Mouse (Mus musculus) v-Abl transformed pro-B cells (cell line): ENCODE data around the gene Ccnf.

Experiments
- in situ Hi-C, 2 experiments: fragments of 400-800 bp; cut with MboI; formaldehyde crosslinking; loops; one replicate each; pipeline ENCODE4 v1.15.1; 2025; ENCODE audit not compliant: unreplicated experiment in 2 of 2

The Ccnf gene

DNA sequence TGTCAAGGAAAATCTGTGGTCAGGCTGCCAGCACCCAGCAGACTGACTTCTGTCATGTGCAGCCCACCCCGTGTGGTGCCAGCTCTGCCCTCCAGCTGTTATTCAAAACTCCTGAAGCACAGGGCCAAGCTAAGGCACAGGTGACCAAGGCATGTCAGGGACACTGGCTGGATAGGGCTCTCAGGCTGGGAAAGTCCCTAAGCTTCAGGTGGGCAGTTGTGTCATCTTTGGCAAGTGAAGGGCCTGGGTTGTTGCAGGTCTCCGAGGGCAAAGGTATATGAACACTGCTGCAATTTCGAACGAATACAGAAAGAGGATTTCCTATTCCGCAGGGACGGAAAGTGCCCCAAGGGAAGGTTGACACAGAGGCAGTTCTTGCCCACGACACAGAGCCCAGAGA lies 46.4 kb downstream of the Ccnf start:
- in situ Hi-C loops = no loop called here

DNA sequence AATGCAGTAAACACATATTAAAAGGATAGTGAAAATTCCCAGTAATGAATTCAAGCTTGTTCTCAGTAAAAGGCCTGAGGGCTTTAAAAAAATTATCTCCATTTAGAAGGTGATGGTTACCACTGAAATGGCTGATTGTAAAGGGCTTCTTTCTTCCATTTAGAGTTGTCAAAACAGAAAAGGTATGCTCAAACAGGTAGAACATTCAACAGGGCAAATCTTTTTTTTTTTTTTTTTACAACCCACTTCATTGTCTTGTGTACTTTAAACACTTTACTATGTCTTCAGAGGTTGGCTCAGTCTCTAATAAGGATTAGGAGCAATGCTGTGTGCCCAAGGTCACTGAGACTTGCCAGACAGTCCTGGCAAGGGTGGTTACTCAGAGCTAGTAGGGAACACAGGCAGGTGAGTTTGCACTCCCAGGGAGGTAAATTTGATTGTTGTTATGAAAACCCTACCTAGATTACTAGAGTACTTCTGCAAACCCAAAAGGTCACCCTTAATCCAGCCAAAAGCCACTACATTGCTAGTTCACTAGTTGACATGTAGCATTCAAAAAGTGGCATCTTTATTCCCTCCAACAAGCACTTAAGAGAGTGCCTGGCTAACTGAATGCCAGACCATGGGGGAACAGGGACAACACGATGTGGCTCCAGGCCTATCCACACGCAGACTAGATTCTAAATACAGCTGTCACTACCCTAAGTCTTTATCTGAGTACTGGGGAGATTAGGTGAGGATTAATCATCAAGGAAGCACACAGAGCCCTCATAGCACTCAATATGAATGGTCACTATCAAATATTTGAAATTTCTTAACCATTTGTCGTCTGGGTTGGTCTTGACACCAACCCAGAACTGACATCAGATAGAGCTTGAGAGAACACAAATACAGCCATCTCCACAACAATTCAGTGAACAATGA lies 47.4 kb downstream of the Ccnf start:
- in situ Hi-C loops = no loop called here

DNA sequence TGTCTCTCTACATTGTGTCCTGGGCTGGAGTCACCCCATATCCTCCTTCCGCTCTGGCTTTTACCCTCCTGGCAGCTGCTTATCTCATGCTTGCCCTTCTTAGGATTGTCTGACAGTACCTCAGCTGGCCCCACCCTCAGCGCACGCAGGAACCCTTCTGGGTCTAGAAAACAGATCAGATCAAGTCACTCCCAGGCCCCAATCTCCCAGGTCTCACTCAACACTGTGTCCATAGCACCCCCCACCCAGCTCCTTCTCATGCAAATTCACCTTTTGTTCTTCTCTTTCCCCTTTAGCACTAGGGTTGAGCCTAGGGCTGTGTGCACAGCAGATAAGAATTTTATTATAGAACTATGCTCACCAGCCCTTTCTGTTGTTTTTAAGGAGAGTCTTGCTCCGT lies 48.2 kb downstream of the Ccnf start:
- in situ Hi-C loops = no loop called here

DNA sequence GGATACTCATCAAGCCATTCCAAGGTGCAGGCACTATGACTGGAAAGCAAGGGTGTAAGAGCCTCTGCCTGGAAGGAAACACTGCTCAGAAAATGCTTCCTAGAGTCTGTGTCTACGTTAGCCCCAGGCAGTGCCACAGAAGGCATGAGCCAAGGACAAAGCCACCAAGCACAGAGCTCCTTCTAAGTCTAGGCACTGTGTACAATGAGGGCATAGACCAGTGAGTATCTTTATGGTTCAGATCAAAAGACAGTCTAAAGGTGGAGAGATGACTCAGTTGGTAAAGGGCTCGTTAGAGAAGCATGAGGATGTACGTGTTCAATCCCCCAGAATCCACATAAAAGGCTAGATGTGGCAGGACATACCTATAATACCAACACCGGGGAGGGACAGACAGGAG lies 50.2 kb downstream of the Ccnf start:
- in situ Hi-C loops = no loop called here

DNA sequence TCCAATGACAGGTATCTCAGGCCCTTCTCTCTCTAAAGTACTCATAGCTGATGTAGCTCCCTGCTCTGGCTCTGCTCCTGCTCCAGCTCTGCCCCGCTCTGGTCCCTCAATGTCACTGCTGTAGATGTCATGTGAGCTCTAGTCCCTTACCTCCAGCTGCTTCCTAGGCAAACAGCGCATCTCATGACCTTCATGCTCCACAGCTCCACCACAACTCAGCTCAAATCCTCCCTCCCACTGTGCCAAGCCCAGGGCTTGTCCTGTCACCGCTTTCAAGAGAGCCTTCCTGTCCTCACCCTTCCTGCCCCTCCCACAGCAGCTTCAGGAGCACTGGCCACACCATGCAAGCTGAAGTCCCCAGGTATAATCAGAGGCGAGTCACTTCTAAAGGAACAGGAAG lies 51.5 kb downstream of the Ccnf start:
- in situ Hi-C loops = no loop called here

DNA sequence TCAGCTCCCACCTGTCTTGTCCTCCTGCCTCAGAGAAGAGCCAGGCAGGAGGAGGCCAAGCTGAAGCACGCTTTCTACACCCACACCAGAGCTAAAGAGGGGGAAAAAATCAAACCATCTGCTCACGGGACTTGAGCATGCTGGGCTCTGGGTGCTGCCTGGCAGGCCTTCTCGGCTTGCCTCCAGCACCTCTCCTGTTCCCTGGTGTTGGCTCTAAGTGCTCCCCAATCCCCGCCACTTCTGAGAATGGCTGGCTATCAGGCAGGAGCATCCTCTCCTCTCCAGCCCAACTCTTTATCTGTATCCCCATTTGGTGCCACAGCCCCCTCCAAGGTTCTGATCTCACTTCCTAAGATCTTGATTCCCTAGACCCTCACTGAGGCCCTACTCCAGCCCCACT lies 52.0 kb downstream of the Ccnf start:
- in situ Hi-C loops = no loop called here

DNA sequence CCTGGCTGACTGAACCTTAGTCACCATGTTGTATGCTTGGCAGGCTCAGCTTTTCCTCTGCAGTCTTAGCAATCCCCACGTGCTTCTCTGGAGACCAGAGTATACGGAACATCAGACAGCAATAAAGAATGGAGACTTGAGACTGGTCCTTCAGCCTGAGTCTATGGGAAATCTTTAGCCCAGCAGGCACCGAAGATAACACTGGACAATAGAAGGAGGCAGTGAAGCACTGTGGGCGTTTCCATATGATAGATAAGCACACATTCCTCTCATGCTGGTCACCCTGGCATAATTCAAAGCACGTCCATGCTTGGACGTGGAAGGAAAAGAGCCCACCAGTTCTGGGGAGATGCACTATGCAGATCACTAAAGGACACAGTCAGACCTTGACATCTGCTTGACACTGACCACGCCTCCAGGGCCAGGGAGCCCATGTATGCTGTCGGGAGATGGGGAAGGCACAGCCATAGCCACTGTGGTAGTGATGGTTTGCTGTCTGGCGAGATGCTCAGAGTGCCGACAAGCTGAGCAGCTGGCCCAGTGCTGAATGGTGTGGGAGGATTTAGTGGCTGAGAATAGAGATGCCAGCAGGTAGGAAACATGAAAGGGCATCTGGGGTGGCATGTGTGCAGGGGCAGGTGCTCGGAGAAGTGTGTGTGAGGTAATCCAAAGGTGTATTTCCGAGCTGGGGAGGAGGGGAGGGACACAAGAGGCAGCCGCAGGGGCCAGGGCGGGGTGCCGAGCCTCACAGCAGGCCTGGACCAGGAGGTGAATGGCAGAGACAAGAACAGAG lies 54.1 kb downstream of the Ccnf start:
- in situ Hi-C loops = no loop called here

DNA sequence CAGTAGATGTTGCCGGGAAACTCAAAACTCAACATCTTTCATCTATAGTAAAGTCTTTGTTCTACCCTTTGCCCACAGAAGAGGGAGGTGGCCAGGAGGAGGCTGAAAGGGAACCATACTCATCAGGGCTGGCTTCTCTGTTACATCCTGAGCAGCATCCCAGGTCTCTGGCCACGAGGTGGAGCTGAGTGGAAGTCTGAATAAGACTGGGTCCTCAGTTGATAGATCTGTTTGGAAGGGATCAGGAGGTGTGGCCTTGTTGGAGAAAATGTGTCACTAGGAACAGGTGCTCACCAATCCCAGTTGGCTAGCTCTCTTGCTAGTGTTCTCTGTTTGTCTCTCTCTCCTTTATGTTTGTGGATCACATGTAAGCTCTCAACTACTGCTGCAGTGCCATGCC lies 55.9 kb downstream of the Ccnf start:
- in situ Hi-C loops = no loop called here

DNA sequence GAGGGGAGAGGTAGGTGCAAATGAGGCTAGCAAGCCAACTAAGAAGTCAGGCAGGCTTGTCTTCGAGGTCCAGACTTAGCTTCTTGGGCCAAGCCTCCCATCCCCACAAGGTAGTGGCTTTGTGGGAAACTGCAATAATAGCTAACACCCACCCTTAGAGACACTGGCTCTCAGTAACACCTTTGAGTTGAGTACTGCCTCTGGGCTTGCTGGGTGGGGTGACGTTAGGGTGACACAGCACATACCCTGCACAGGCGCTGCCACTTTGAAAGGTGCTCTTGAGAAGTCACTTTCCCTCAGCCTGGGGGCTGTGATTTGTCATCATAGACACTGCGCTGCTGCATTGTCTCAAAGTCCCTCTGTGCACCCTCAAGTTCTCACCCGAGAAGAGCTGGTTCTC lies 57.5 kb downstream of the Ccnf start:
- in situ Hi-C loops = no loop called here

DNA sequence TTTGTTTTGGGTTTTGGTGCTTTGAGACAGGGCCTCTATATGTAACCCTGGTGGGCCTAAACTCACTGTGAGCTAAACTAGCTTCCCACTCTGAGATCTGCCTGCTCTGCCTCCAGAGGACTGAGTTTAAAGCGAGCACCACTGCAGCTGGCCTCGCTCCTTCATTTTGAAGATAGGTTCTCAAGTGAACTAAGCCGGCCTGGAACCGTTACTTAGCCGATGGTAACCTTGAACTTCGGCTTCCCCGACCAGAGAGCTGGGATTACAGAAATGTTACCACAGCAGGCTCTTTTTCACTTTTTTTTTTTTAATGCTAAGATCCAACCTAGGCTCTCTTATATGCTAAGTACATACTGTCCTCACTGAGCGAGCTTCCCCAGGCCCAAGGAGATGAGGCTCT lies 58.0 kb downstream of the Ccnf start:
- in situ Hi-C loops = no loop called here

DNA sequence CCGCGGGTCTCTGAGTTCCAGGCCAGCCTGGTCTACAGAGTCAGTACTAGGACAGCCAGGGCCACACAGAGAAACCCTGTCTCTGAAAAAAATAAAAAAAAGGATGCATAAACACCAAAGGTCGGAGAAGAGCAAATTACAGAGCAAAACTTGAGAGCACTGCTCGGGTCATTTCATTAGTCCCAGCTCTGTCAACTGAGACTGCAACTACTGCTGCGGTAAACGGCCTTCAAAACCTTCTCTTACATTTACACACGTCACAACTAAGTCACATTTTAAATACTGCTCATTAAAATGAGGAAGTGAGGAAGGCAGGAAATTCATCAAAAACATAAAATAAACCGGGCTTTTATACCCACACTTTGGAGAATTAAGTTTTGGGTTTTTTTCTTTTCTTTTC lies 58.4 kb downstream of the Ccnf start:
- in situ Hi-C loops = no loop called here

DNA sequence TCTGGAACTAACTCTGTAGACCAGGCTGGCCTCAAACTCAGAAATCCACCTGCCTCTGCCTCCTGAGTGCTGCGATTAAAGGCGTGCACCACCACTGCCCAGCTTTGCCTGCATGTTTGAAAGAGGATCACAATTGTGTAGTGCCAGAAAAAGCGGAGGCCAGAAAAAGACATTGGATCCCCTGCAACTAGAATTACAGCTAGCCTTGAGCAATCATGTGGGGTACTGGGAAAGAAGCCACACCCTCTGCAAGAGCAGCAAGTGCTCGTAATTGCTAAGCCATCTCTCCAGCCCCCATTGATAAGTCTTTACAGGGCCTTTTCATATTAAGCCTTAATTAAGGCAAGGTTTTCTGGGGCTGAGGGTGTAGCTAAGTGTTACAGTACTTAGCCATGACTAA lies 59.8 kb downstream of the Ccnf start:
- in situ Hi-C loops = no loop called here

DNA sequence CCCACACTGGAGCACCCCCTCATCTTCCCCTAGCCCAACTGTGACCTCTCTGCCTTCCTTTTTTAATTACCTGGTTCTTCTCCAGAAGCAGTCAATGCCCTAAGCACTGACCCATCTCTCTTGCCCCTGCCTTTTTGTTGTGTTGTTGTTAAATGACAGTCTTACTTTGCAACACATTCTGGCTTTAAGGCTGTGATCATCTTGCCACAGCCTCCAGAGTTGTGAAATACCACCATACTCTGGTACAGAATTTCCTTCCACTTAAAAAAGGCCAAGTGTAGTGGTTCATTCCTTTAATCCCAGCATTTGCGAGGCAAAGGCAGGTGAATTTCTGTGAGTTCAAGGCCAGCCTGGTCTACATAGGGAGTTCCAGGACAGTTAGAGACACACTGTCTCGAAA lies 60.4 kb downstream of the Ccnf start:
- in situ Hi-C loops = no loop called here

DNA sequence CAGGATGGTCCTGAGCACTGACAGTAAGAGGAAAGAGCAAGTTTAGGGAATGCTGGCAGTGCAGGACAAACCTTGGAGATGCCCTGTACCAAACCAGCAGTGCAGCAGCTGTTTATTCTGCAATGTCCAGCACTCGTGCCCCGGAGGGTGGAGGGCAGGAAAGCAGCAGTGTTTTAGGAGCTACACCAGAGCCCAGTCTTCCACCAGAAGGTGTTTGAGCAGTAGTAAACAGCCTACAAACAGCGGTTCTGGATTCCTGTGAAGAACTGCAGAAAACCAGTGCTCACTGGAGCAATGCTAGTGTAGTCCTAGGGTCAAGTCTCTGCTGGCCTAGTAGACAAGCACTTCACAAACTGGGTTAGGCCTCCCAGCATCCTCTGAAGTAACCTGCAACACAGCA lies 77.0 kb downstream of the Ccnf start:
- in situ Hi-C loops = loop anchor here (5.0 to 10.0 kb wide), 4 partner anchors 68 to 268 kb away; partner anchors contain the start of genes Ccnf (in 1 of the 2) and Dnase1l2 (in 1 of the 2)

DNA sequence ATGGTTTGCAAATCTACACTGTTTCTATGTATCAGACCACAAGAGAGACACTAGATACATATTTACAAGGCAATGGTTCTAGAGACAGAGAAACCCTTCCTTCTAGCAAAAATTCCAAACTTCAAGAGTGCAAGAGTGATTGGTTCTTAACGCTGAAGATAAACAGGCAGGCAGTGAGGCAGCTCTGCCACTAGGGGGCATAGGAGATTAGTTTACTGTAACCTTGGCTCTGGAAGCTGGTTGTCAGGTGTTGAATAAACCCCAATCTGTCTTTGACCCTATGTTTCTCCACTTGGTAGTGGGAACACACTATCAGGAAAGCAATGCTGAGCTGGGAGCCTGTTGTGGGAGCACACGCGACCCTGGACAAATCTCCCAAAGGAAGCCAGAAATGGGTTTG lies 77.9 kb downstream of the Ccnf start:
- in situ Hi-C loops = loop anchor here (5.0 to 10.0 kb wide), 4 partner anchors 69 to 269 kb away; partner anchors contain the start of genes Ccnf (in 1 of the 2) and Dnase1l2 (in 1 of the 2)
